Mouse (Mus musculus) kidney, postnatal 0 days (tissue): ENCODE measurements around the gene Fbxw26. TPM values are rescaled to one million over a fixed set of nuclear protein-coding genes. Genes with fewer than 3 reads are reported as not detected.
A peak's percentile ranks its signal among the peaks of the same experiment; 100 is the strongest.
"Not testable (repeated sequence)": the region's sequence is repeated elsewhere in the genome, so short reads cannot be mapped to it uniquely, and the experiment has no call there.

Source experiments
- ATAC-seq: fragments of 200-750 bp; cut with Nextera tagmentation; replicated peaks from 2 replicates; pipeline ENCODE4 v1.8.0; 2017; ENCODE audit warnings: low read depth, moderate number of reproducible peaks, moderate TSS enrichment, moderate library complexity; ENCODE audit not compliant: low FRiP score
- DNase-seq: peaks from one replicate; pipeline ENCODE4 v3.0.0-alpha.2; 2016; ENCODE audit warnings: low spot score
- H3K27ac ChIP-seq: fragments of 300-500 bp; sonication (generic); 2 replicates; pipeline ENCODE4 v1.5.1; 2014; ENCODE audit warnings: mild to moderate bottlenecking
- H3K27me3 ChIP-seq: fragments of 300-500 bp; sonication (generic); 2 replicates; pipeline ENCODE4 v1.6.1; 2014; ENCODE audit warnings: low read length, mixed read lengths; ENCODE audit not compliant: insufficient read depth
- H3K36me3 ChIP-seq: fragments of 300-500 bp; sonication (generic); 2 replicates; pipeline ENCODE4 v1.6.1; 2014; ENCODE audit warnings: low read length, mixed read lengths; ENCODE audit not compliant: insufficient read depth
- H3K4me1 ChIP-seq: fragments of 300-500 bp; sonication (generic); replicated peaks from 2 replicates; pipeline ENCODE4 v1.6.1; 2014; ENCODE audit warnings: antibody characterized with exemption, low read length, mixed read lengths; ENCODE audit not compliant: insufficient read depth
- H3K4me2 ChIP-seq: fragments of 300-500 bp; sonication (generic); 2 replicates; pipeline ENCODE4 v1.6.1; 2014; ENCODE audit warnings: mild to moderate bottlenecking, low read length, moderate library complexity, mixed read lengths
- H3K4me3 ChIP-seq: fragments of 300-500 bp; sonication (generic); replicated peaks from 2 replicates; pipeline ENCODE4 v1.5.1; 2014; ENCODE audit warnings: low read depth, low read length
- H3K9ac ChIP-seq: fragments of 300-500 bp; sonication (generic); 2 replicates; pipeline ENCODE4 v1.6.1; 2014; ENCODE audit warnings: low read depth, low read length
- H3K9me3 ChIP-seq: fragments of 300-500 bp; sonication (generic); replicated peaks from 2 replicates; pipeline ENCODE4 v1.6.1; 2016; ENCODE audit warnings: low read length, inconsistent platforms, mixed read lengths
- CTCF ChIP-seq: IDR thresholded peaks from 2 replicates; pipeline ENCODE4 v1.5.1; 2016; ENCODE audit warnings: antibody characterized with exemption, low read depth, mild to moderate bottlenecking, moderate library complexity
- WGBS: fragments of 180-500 bp; shearing (Covaris S2); extraction: QIAGEN DNeasy Blood & Tissue Kit; methylation state at CpG from one replicate; pipeline ENCODE4 v1.1.7; 2014; 5-methylcytosine and 5-hydroxymethylcytosine counted together
- polyA plus RNA-seq: library from polyadenylated mRNA; unstranded; fragments of >200 nt; fragmentation: Nextera tagmentation; extraction: Ambion mirVana; gene quantifications from 2 replicates; pipeline ENCODE4 v1.2.1, GENCODE M21; 2015

Fbxw26 gene
- polyA plus RNA-seq, result not detected in 2 replicates

DNA sequence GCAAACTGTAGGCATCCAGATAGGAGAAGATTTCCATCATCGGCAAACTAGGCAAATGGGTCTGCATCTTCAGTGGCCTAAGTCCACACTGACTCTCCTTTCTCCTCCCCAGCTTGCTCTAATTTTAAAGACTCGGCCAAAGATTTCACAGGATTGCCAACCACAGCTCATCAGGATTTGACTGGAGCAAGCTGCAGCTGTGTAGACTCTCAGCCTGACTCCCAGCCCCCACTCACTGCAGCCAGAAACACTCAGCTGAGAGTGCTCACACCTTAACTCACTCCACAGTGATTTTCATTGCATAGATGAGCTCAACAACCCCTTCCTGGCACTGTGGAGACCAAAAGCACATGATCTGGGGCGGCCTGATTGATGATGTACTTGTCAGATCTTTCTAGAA, at the start of gene Fbxw26:
TSS of gene Fbxw26 (minus strand) at position 101 of the 400 bp plus-strand sequence.
- H3K4me1 ChIP-seq, H3K27ac ChIP-seq, H3K4me3 ChIP-seq, H3K9me3 ChIP-seq, H3K27me3 ChIP-seq, ATAC-seq, DNase-seq, H3K4me2 ChIP-seq, H3K9ac ChIP-seq, H3K36me3 ChIP-seq: not testable (repeated sequence)
- 82% methylated on average over 3 of the region's 3 CpGs for WGBS

- Histone ChIP-seq H3K9ac (no peak overlapping the region), H3K4me3 (no peak overlapping the region), H3K4me1 (no peaks in the 10 kb centered on the region), H3K27me3 (no peaks in the 10 kb centered on the region), H3K36me3 (no peaks in the 10 kb centered on the region), H3K9me3 (no peaks in the 10 kb centered on the region), H3K4me2 (no peak overlapping the region), H3K27ac (no peak overlapping the region)
- ATAC-seq (no peak), DNase-seq (no peak)
- TF ChIP-seq CTCF, result no peak
- 45% methylated on average over 2 of the region's 2 CpGs for WGBS
These were observed 49.3 kb upstream of the Fbxw26 start for GRCm38 (mm10) chr9:109795221-109795620.

DNA sequence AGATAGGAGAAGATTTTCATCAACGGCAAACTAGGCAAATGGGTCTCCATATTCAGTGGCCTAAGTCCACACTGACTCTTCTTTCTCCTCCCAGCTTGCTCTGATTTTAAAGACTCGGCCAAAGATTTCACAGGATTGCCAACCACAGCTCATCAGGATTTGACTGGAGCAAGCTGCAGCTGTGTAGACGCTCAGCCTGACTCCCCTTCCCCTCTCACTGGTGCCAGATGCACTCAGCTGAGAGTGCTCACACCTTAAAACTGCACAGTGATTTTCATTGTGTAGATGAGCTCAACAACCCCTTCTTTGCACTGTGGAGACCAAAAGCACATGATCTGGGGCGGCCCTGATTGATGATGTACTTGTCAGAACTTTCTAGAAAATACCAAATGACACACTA, 44.7 kb upstream of the Fbxw26 start, which contains the start of gene Fbxw27:
TSS of gene Fbxw27 (minus strand) at position 101 of the 400 bp plus-strand sequence.
- not testable (repeated sequence) for H3K9ac ChIP-seq, H3K36me3 ChIP-seq, DNase-seq, ATAC-seq, H3K4me3 ChIP-seq, H3K27me3 ChIP-seq, H3K9me3 ChIP-seq, H3K4me2 ChIP-seq, H3K27ac ChIP-seq, H3K4me1 ChIP-seq
- 79% methylated on average over 4 of the region's 4 CpGs for WGBS

DNA sequence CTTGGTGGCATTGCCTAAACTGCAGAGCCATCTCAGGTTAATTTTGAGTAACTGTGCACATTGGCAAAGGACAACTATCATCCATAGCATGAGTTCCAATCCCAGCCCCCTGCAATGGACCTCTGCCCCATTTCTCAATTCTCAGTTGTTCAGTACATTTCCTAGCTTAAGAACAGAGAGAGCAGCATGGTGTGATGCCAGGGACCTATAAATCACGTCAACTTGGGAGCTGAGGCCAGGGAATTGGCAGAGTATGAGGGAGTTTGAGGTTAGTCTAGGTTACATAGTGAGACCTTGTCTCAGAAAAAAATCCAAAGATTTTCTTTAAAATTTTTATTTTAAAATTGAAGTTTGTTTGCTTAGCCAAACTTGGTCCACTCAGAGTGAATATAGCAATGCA, 21.0 kb upstream of the Fbxw26 start:
- not testable (repeated sequence) for H3K27me3 ChIP-seq, H3K4me1 ChIP-seq, H3K4me3 ChIP-seq, H3K9ac ChIP-seq, DNase-seq, H3K36me3 ChIP-seq, H3K27ac ChIP-seq, ATAC-seq, H3K9me3 ChIP-seq, H3K4me2 ChIP-seq
- 79% methylated on average over 1 of the region's 1 CpGs for WGBS

- not testable (repeated sequence) for ATAC-seq, DNase-seq, H3K27me3 ChIP-seq, H3K9me3 ChIP-seq, H3K27ac ChIP-seq, H3K4me1 ChIP-seq, H3K4me3 ChIP-seq, H3K36me3 ChIP-seq, H3K4me2 ChIP-seq, H3K9ac ChIP-seq
- WGBS, result 74% methylated on average over 4 of the region's 4 CpGs
These were observed 43.3 kb downstream of the Fbxw26 start, which contains the start of gene Fbxw18 for GRCm38 (mm10) chr9:109702600-109702999. Gene Fbxw18 (minus strand): TSS chr9:109702700.

DNA sequence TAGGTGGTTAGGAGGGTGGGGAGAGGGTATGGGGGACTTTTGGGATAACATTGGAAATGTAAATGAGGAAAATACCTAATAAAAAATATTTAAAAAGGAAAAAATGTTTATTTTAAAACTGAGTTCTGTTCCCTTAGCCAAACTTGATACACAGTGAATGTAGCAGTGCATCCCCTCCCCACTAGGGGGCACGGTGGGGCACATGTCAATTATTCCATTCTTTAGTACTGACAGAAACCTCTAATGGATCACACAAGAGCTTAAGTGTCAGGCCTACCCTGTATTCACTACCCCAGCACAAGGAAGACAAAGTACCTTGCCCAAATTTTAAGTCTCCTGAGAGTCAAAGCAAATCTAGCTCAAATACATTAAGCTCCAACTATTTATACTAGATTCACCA, 60.6 kb downstream of the Fbxw26 start:
- Histone ChIP-seq H3K9ac (no peak overlapping the region), H3K27ac (no peak overlapping the region), H3K4me1 (no peaks in the 10 kb centered on the region), H3K36me3 (no peaks in the 10 kb centered on the region), H3K4me2 (no peak overlapping the region), H3K4me3 (no peak overlapping the region), H3K27me3 (no peaks in the 10 kb centered on the region), H3K9me3 (no peaks in the 10 kb centered on the region)
- TF ChIP-seq CTCF, result peak; percentile 73
- ATAC-seq (no peak), DNase-seq (peak; percentile 48)
- 3% methylated on average over 1 of the region's 1 CpGs for WGBS

Other genes with a start within 250 kb of the Fbxw26 start
- gene Fbxw15, start 177.8 kb downstream of the Fbxw26 start, polyA plus RNA-seq, result 0.57 and 1.2 TPM in 2 replicates
- gene Fbxw24, start 120.0 kb downstream of the Fbxw26 start, polyA plus RNA-seq, result 0.18 and 0.22 TPM in 2 replicates
- 0.18 and 0.20 TPM in 2 replicates for gene Fbxw25, start 81.4 kb downstream of the Fbxw26 start, polyA plus RNA-seq
- 0.12 and 0.26 TPM in 2 replicates for gene Fbxw18, start 43.4 kb downstream of the Fbxw26 start, polyA plus RNA-seq
- 0.33 TPM in 1 of 2 replicates, not detected in the other for gene Fbxw27, start 44.6 kb upstream of the Fbxw26 start, polyA plus RNA-seq
- 155 and 206 TPM in 2 replicates for gene Spink8, start 66.2 kb upstream of the Fbxw26 start, polyA plus RNA-seq
- 58.3 and 64.4 TPM in 2 replicates for gene Nme6, start 86.7 kb upstream of the Fbxw26 start, polyA plus RNA-seq
- gene Camp, start 103.5 kb upstream of the Fbxw26 start, polyA plus RNA-seq, result 1.6 and 1.9 TPM in 2 replicates
- gene Cdc25a, start 129.5 kb upstream of the Fbxw26 start, polyA plus RNA-seq, result 15.6 and 15.7 TPM in 2 replicates
- gene Map4, start 185.4 kb upstream of the Fbxw26 start, polyA plus RNA-seq, result 33.9 and 36.9 TPM in 2 replicates